Mouse (Mus musculus) small intestine, adult 2 months (tissue): ENCODE results near the gene Vmn1r178.

ENCODE experiments used
- CTCF ChIP-seq: fragments of 200-500 bp; IDR thresholded peaks from 2 replicates; pipeline ENCODE4 v1.5.1; 2012; ENCODE audit warnings: low read depth, mild to moderate bottlenecking, control low read depth, inconsistent platforms, low read length, moderate library complexity, mixed read lengths; ENCODE audit not compliant: insufficient replicate concordance, insufficient read length; ENCODE audit errors: extremely low read depth
- POLR2A ChIP-seq: fragments of 200-500 bp; IDR thresholded peaks from 2 replicates; pipeline ENCODE4 v1.6.1; 2012; ENCODE audit warnings: low read depth, mild to moderate bottlenecking, control low read depth, inconsistent platforms, low read length, moderate library complexity

- TF ChIP-seq CTCF (no peak), POLR2A (no peak)
These were observed 34.9 kb downstream of the Vmn1r178 start, which contains the start of gene Vmn1r179 for GRCm38 (mm10) chr7:23926678-23927077.
